Mouse (Mus musculus): ENCODE measurements around the gene Prmt8. TPM values are rescaled to one million over a fixed set of nuclear protein-coding genes. Genes with fewer than 3 reads are reported as not detected.

Prmt8 gene
- polyA plus RNA-seq, 1 experiment: 2.1 TPM

DNA sequence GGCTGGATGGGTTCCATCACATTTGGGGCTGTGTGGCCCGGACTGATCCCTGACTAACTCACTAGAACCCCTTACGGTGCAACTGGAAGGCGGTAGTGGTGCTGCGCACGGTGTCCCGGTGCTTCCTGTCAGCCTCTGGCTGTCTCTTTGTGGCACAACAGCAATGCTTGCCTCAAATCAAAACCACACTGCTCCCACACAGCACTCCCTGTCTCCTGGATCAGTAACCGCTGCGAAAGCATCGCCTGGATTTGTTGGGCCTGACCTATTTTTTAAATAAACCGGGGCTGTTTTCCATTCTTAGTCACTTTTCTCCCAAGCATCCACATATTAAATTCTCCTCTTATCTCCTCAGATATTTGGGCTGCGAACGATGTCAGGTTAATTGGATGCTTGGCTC, 27.0 kb downstream of the Prmt8 start:
- WGBS: 83% methylated on average over 12 of the region's 12 CpGs
- Histone ChIP-seq H3K4me3 (replicated peaks; ENCODE audit: extremely low read depth, low read depth, low read length) (no peak overlapping the region), H3K4me1 (ENCODE audit: control insufficient read depth, insufficient read depth, low read length) (no peaks in the 10 kb centered on the region)
- no peak for DNase-seq
- TF ChIP-seq CTCF (IDR thresholded peaks at IDR 0.05; ENCODE audit: insufficient read depth, low read length) (no peak), POLR2A (IDR thresholded peaks at IDR 0.05; ENCODE audit: borderline replicate concordance, extremely low read depth, low read depth, low read length) (no peak)

- H3K4me1 ChIP-seq (ENCODE audit: control insufficient read depth, insufficient read depth, low read length): no peaks in the 10 kb centered on the region
- DNase-seq: no peak
- 70% methylated on average over 6 of the region's 6 CpGs for WGBS
- no peak overlapping the region for H3K4me3 ChIP-seq (replicated peaks; ENCODE audit: extremely low read depth, low read depth, low read length)
- TF ChIP-seq CTCF (IDR thresholded peaks at IDR 0.05; ENCODE audit: insufficient read depth, low read length) (no peak), POLR2A (IDR thresholded peaks at IDR 0.05; ENCODE audit: borderline replicate concordance, extremely low read depth, low read depth, low read length) (no peak)
These were observed 28.1 kb downstream of the Prmt8 start for GRCm38 (mm10) chr6:127741162-127741561.

- DNase-seq: no peak
- H3K4me3 ChIP-seq (replicated peaks; ENCODE audit: extremely low read depth, low read depth, low read length): no peak overlapping the region
- 60% methylated on average over 9 of the region's 9 CpGs for WGBS
- H3K4me1 ChIP-seq (ENCODE audit: control insufficient read depth, insufficient read depth, low read length): no peaks in the 10 kb centered on the region
- no peak for TF ChIP-seq POLR2A (IDR thresholded peaks at IDR 0.05; ENCODE audit: borderline replicate concordance, extremely low read depth, low read depth, low read length)
- TF ChIP-seq CTCF (IDR thresholded peaks at IDR 0.05; ENCODE audit: insufficient read depth, low read length): no peak
These were observed 28.6 kb downstream of the Prmt8 start for GRCm38 (mm10) chr6:127740711-127741110.

- TF ChIP-seq POLR2A (IDR thresholded peaks at IDR 0.05; ENCODE audit: borderline replicate concordance, extremely low read depth, low read depth, low read length): no peak
- no peak for TF ChIP-seq CTCF (IDR thresholded peaks at IDR 0.05; ENCODE audit: insufficient read depth, low read length)
- Histone ChIP-seq H3K4me3 (replicated peaks; ENCODE audit: extremely low read depth, low read depth, low read length) (no peak overlapping the region), H3K4me1 (ENCODE audit: control insufficient read depth, insufficient read depth, low read length) (no peaks in the 10 kb centered on the region)
- 72% methylated on average over 5 of the region's 5 CpGs for WGBS
- no peak for DNase-seq
These were observed 29.4 kb downstream of the Prmt8 start for GRCm38 (mm10) chr6:127739921-127740320.

- Histone ChIP-seq H3K4me1 (ENCODE audit: control insufficient read depth, insufficient read depth, low read length) (no peaks in the 10 kb centered on the region), H3K4me3 (replicated peaks; ENCODE audit: extremely low read depth, low read depth, low read length) (no peak overlapping the region)
- DNase-seq: no peak
- WGBS: 62% methylated on average over 13 of the region's 13 CpGs
- TF ChIP-seq POLR2A (IDR thresholded peaks at IDR 0.05; ENCODE audit: borderline replicate concordance, extremely low read depth, low read depth, low read length): no peak
- TF ChIP-seq CTCF (IDR thresholded peaks at IDR 0.05; ENCODE audit: insufficient read depth, low read length): no peak
These were observed 33.9 kb downstream of the Prmt8 start for GRCm38 (mm10) chr6:127735130-127735981.

DNA sequence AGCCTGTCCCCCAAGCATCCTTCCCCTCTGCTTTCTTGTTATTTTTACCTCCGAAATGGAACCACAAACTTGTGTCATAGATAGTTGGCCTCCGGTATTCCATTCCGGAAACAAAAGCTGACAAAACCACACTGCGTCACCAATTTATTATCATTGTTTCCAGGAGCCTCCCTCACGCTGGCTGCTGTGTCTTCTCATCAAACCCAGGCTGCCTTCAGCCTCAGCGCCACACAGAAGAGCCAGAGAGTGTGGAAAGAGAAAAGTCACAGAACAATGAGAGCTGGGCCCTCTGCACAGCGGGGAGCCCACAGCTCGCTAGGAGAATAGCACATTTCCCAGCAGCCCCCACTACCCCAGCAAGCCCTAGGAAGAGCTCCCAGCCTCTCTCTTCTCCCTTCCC, 46.1 kb downstream of the Prmt8 start:
- H3K4me1 ChIP-seq (ENCODE audit: control insufficient read depth, insufficient read depth, low read length): no peaks in the 10 kb centered on the region
- TF ChIP-seq POLR2A (IDR thresholded peaks at IDR 0.05; ENCODE audit: borderline replicate concordance, extremely low read depth, low read depth, low read length): no peak
- no peak for TF ChIP-seq CTCF (IDR thresholded peaks at IDR 0.05; ENCODE audit: insufficient read depth, low read length)
- 62% methylated on average over 8 of the region's 8 CpGs for WGBS
- no peak for DNase-seq
- no peak overlapping the region for H3K4me3 ChIP-seq (replicated peaks; ENCODE audit: extremely low read depth, low read depth, low read length)

GRCm38 (mm10) chr6:127719875-127720274, 49.4 kb downstream of the Prmt8 start:
- no peak for TF ChIP-seq CTCF (IDR thresholded peaks at IDR 0.05; ENCODE audit: insufficient read depth, low read length)
- no peak for TF ChIP-seq POLR2A (IDR thresholded peaks at IDR 0.05; ENCODE audit: borderline replicate concordance, extremely low read depth, low read depth, low read length)
- no peak for DNase-seq
- 86% methylated on average over 14 of the region's 14 CpGs for WGBS

GRCm38 (mm10) chr6:127717239-127718137, 51.8 kb downstream of the Prmt8 start:
- no peak for DNase-seq
- no peak overlapping the region for H3K4me3 ChIP-seq (replicated peaks; ENCODE audit: extremely low read depth, low read depth, low read length)
- H3K4me1 ChIP-seq (ENCODE audit: control insufficient read depth, insufficient read depth, low read length): no peaks in the 10 kb centered on the region
- 58% methylated on average over 21 of the region's 21 CpGs for WGBS
- TF ChIP-seq POLR2A (IDR thresholded peaks at IDR 0.05; ENCODE audit: borderline replicate concordance, extremely low read depth, low read depth, low read length): no peak
- no peak for TF ChIP-seq CTCF (IDR thresholded peaks at IDR 0.05; ENCODE audit: insufficient read depth, low read length)

More at GRCm38 (mm10) chr6:127719875-127720274, 49.4 kb downstream of the Prmt8 start:
- no peak overlapping the region for H3K4me3 ChIP-seq (replicated peaks; ENCODE audit: extremely low read depth, low read depth, low read length)
- H3K4me1 ChIP-seq (ENCODE audit: control insufficient read depth, insufficient read depth, low read length): no peaks in the 10 kb centered on the region

DNA sequence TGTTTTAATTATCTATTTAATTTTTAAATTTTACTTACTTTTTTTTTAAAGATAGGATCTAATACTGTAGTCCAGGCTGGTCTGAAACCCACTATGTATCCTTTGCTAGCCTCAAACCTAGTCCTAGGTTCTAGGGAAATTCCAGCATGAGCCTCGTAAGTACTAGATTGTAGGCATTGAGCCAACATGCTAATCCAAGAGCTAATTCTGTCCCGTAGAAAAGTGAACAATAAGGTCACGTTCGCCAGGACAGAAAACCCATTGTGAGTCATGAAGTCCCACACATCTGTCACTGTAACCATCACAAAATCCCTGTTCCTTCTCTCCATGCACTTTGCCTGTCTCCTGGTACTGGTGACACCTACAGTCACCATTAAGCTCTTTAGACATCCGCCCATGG, 53.8 kb downstream of the Prmt8 start:
- Histone ChIP-seq H3K4me3 (replicated peaks; ENCODE audit: extremely low read depth, low read depth, low read length) (no peak overlapping the region), H3K4me1 (ENCODE audit: control insufficient read depth, insufficient read depth, low read length) (no peaks in the 10 kb centered on the region)
- WGBS: 53% methylated on average over 5 of the region's 5 CpGs
- no peak for DNase-seq
- no peak for TF ChIP-seq POLR2A (IDR thresholded peaks at IDR 0.05; ENCODE audit: borderline replicate concordance, extremely low read depth, low read depth, low read length)
- no peak for TF ChIP-seq CTCF (IDR thresholded peaks at IDR 0.05; ENCODE audit: insufficient read depth, low read length)

Data from lung, adult 2 months (tissue).